Mouse (Mus musculus): ENCODE data around the gene Sptlc2.

GRCm38 (mm10) chr12:87380586-87381379 is 7.4 kb downstream of the Sptlc2 start:
- TF ChIP-seq CTCF (IDR thresholded peaks at IDR 0.05; ENCODE audit: low read depth) (no peak), EP300 (IDR thresholded peaks at IDR 0.05; ENCODE audit: low read depth) (no peak)
